Mouse (Mus musculus): ENCODE results near the gene Rnase13.

- TF ChIP-seq CTCF (IDR thresholded peaks at IDR 0.05; ENCODE audit: low read depth) (no peak), EP300 (optimal IDR thresholded peaks at IDR 0.05) (no peak)
Measured at GRCm38 (mm10) chr14:51912391-51913061, 10.0 kb downstream of the Rnase13 start.

Data from stomach, postnatal 0 days (tissue).